Mouse (Mus musculus): Measurements from ENCODE around the gene Ppfia2. TPM values are rescaled to one million over a fixed set of nuclear protein-coding genes. Genes with fewer than 3 reads are reported as not detected.

Gene Ppfia2
- polyA plus RNA-seq, 1 experiment: 0.12 TPM

GRCm38 (mm10) chr10:106838476-106838875, 368.3 kb downstream of the Ppfia2 start:
- no peaks in the 10 kb centered on the region for H3K36me3 ChIP-seq (ENCODE audit: control insufficient read depth, insufficient read depth, low read length)
- H3K4me3 ChIP-seq (ENCODE audit: extremely low read depth, insufficient read depth, insufficient read length): no peak overlapping the region
- H3K27ac ChIP-seq (ENCODE audit: insufficient read depth, low read length): no peak overlapping the region
- WGBS: 57% methylated on average over 1 of the region's 1 CpGs
- H3K4me1 ChIP-seq (ENCODE audit: control insufficient read depth, insufficient read depth, insufficient read length): no peaks in the 10 kb centered on the region
- H3K27me3 ChIP-seq (ENCODE audit: control insufficient read depth, insufficient read depth, low read length): no peaks in the 10 kb centered on the region
- TF ChIP-seq POLR2A (IDR thresholded peaks at IDR 0.05; ENCODE audit: low read depth, low read length): no peak
- DNase-seq (ENCODE audit: low read depth in 1 of 2, low spot score in 2 of 2): no peak

- no peak for DNase-seq (ENCODE audit: low read depth in 1 of 2, low spot score in 2 of 2)
- H3K27me3 ChIP-seq (ENCODE audit: control insufficient read depth, insufficient read depth, low read length): no peaks in the 10 kb centered on the region
- H3K4me3 ChIP-seq (ENCODE audit: extremely low read depth, insufficient read depth, insufficient read length): no peak overlapping the region
- no peak overlapping the region for H3K27ac ChIP-seq (ENCODE audit: insufficient read depth, low read length)
- no peaks in the 10 kb centered on the region for H3K36me3 ChIP-seq (ENCODE audit: control insufficient read depth, insufficient read depth, low read length)
- TF ChIP-seq POLR2A (IDR thresholded peaks at IDR 0.05; ENCODE audit: low read depth, low read length) (no peak), CTCF (IDR thresholded peaks at IDR 0.05; ENCODE audit: extremely low read depth, insufficient read depth, insufficient read length, insufficient replicate concordance) (no peak)
- H3K4me1 ChIP-seq (ENCODE audit: control insufficient read depth, insufficient read depth, insufficient read length): no peaks in the 10 kb centered on the region
- 79% methylated on average over 6 of the region's 6 CpGs for WGBS
Observed at GRCm38 (mm10) chr10:106858106-106858505, 388.0 kb downstream of the Ppfia2 start.

GRCm38 (mm10) chr10:106870233-106870632, 400.1 kb downstream of the Ppfia2 start:
- H3K27ac ChIP-seq (ENCODE audit: insufficient read depth, low read length): no peak overlapping the region
- H3K4me3 ChIP-seq (ENCODE audit: extremely low read depth, insufficient read depth, insufficient read length): no peak overlapping the region
- TF ChIP-seq CTCF (IDR thresholded peaks at IDR 0.05; ENCODE audit: extremely low read depth, insufficient read depth, insufficient read length, insufficient replicate concordance) (no peak), POLR2A (IDR thresholded peaks at IDR 0.05; ENCODE audit: low read depth, low read length) (no peak)
- H3K27me3 ChIP-seq (ENCODE audit: control insufficient read depth, insufficient read depth, low read length): no peaks in the 10 kb centered on the region
- DNase-seq (ENCODE audit: low read depth in 1 of 2, low spot score in 2 of 2): no peak
- H3K4me1 ChIP-seq (ENCODE audit: control insufficient read depth, insufficient read depth, insufficient read length): no peaks in the 10 kb centered on the region
- H3K36me3 ChIP-seq (ENCODE audit: control insufficient read depth, insufficient read depth, low read length): no peaks in the 10 kb centered on the region
- 67% methylated on average over 4 of the region's 4 CpGs for whole genome bisulfite sequencing

- no peaks in the 10 kb centered on the region for H3K27me3 ChIP-seq (ENCODE audit: control insufficient read depth, insufficient read depth, low read length)
- TF ChIP-seq CTCF (IDR thresholded peaks at IDR 0.05; ENCODE audit: extremely low read depth, insufficient read depth, insufficient read length, insufficient replicate concordance) (no peak), POLR2A (IDR thresholded peaks at IDR 0.05; ENCODE audit: low read depth, low read length) (no peak)
- no peak overlapping the region for H3K27ac ChIP-seq (ENCODE audit: insufficient read depth, low read length)
- H3K4me3 ChIP-seq (ENCODE audit: extremely low read depth, insufficient read depth, insufficient read length): no peak overlapping the region
- no peaks in the 10 kb centered on the region for H3K4me1 ChIP-seq (ENCODE audit: control insufficient read depth, insufficient read depth, insufficient read length)
- H3K36me3 ChIP-seq (ENCODE audit: control insufficient read depth, insufficient read depth, low read length): no peaks in the 10 kb centered on the region
- 76% methylated on average over 3 of the region's 3 CpGs for WGBS
- DNase-seq (ENCODE audit: low read depth in 1 of 2, low spot score in 2 of 2): no peak
Observed at GRCm38 (mm10) chr10:106871847-106872246, 401.7 kb downstream of the Ppfia2 start.

- H3K27me3 ChIP-seq (ENCODE audit: control insufficient read depth, insufficient read depth, low read length): no peaks in the 10 kb centered on the region
- H3K27ac ChIP-seq (ENCODE audit: insufficient read depth, low read length): no peak overlapping the region
- no peak for DNase-seq (ENCODE audit: low read depth in 1 of 2, low spot score in 2 of 2)
- no peaks in the 10 kb centered on the region for H3K4me1 ChIP-seq (ENCODE audit: control insufficient read depth, insufficient read depth, insufficient read length)
- H3K36me3 ChIP-seq (ENCODE audit: control insufficient read depth, insufficient read depth, low read length): no peaks in the 10 kb centered on the region
- WGBS: 35% methylated on average over 1 of the region's 1 CpGs
- no peak overlapping the region for H3K4me3 ChIP-seq (ENCODE audit: extremely low read depth, insufficient read depth, insufficient read length)
- TF ChIP-seq POLR2A (IDR thresholded peaks at IDR 0.05; ENCODE audit: low read depth, low read length) (no peak), CTCF (IDR thresholded peaks at IDR 0.05; ENCODE audit: extremely low read depth, insufficient read depth, insufficient read length, insufficient replicate concordance) (no peak)
Observed at GRCm38 (mm10) chr10:106872714-106873113, 402.6 kb downstream of the Ppfia2 start.

GRCm38 (mm10) chr10:106881330-106881729, 411.2 kb downstream of the Ppfia2 start:
- Histone ChIP-seq H3K4me3 (ENCODE audit: extremely low read depth, insufficient read depth, insufficient read length) (no peak overlapping the region), H3K4me1 (ENCODE audit: control insufficient read depth, insufficient read depth, insufficient read length) (no peaks in the 10 kb centered on the region), H3K27ac (ENCODE audit: insufficient read depth, low read length) (no peak overlapping the region), H3K27me3 (ENCODE audit: control insufficient read depth, insufficient read depth, low read length) (no peaks in the 10 kb centered on the region), H3K36me3 (ENCODE audit: control insufficient read depth, insufficient read depth, low read length) (no peaks in the 10 kb centered on the region)
- WGBS: 70% methylated on average over 3 of the region's 3 CpGs
- DNase-seq (ENCODE audit: low read depth in 1 of 2, low spot score in 2 of 2): no peak
- no peak for TF ChIP-seq CTCF (IDR thresholded peaks at IDR 0.05; ENCODE audit: extremely low read depth, insufficient read depth, insufficient read length, insufficient replicate concordance)
- TF ChIP-seq POLR2A (IDR thresholded peaks at IDR 0.05; ENCODE audit: low read depth, low read length): no peak

GRCm38 (mm10) chr10:106896351-106896750, 426.2 kb downstream of the Ppfia2 start:
- 77% methylated on average over 13 of the region's 13 CpGs for WGBS
- Histone ChIP-seq H3K4me3 (ENCODE audit: extremely low read depth, insufficient read depth, insufficient read length) (no peak overlapping the region), H3K27me3 (ENCODE audit: control insufficient read depth, insufficient read depth, low read length) (no peaks in the 10 kb centered on the region), H3K27ac (ENCODE audit: insufficient read depth, low read length) (no peak overlapping the region), H3K4me1 (ENCODE audit: control insufficient read depth, insufficient read depth, insufficient read length) (no peaks in the 10 kb centered on the region), H3K36me3 (ENCODE audit: control insufficient read depth, insufficient read depth, low read length) (no peaks in the 10 kb centered on the region)
- no peak for TF ChIP-seq CTCF (IDR thresholded peaks at IDR 0.05; ENCODE audit: extremely low read depth, insufficient read depth, insufficient read length, insufficient replicate concordance)
- TF ChIP-seq POLR2A (IDR thresholded peaks at IDR 0.05; ENCODE audit: low read depth, low read length): no peak
- no peak for DNase-seq (ENCODE audit: low read depth in 1 of 2, low spot score in 2 of 2)

Measured in spleen, adult 2 months (tissue).